Mouse (Mus musculus): ENCODE data around the gene Smco3. TPM values are rescaled to one million over a fixed set of nuclear protein-coding genes. Genes with fewer than 3 reads are reported as not detected.
"Not testable (repeated sequence)": the region's sequence is repeated elsewhere in the genome, so short reads cannot be mapped to it uniquely, and the experiment has no call there.

Smco3 gene
- polyA plus RNA-seq (2015; fragmentation: Nextera tagmentation; extraction: Ambion mirVana), result 0.35 and 0.40 TPM in 2 replicates

DNA sequence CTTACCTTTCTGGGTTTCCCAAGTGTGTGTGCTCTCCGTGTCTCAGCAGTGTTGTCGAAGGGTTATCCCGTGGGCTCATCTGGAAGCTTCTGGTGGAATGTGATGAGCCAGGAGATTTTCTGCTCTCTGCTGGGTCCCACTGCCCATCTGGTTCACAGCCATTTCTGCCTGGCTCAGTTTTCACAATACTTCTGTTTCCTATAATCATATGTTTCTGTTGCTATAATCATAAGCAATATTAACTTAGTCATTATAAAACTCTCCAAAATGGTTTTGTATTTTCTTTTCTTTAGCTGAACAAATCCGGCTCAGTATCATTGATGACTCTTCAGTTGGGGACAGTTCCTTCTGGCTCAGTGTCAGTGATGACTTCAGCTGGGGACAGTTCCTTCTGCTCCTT, at the start of gene Smco3:
TSS of gene Smco3 (minus strand) at position 101 of the 400 bp plus-strand sequence.
- ATAC-seq, result no peak
- Histone ChIP-seq H3K9me3 (no peaks in the 10 kb centered on the region), H3K4me2 (replicated peaks) (no peak within 1 kb of the TSS), H3K27ac (no peak within 1 kb of the TSS), H3K27me3 (peaks cover 17% of the 10 kb centered on the region), H3K36me3 (no peaks in the 10 kb centered on the region), H3K4me1 (replicated peaks) (no peaks in the 10 kb centered on the region), H3K9ac (replicated peaks) (no peak within 1 kb of the TSS), H3K4me3 (replicated peaks) (no peak within 1 kb of the TSS)
- 73% methylated on average over 4 of the region's 4 CpGs for WGBS

DNA sequence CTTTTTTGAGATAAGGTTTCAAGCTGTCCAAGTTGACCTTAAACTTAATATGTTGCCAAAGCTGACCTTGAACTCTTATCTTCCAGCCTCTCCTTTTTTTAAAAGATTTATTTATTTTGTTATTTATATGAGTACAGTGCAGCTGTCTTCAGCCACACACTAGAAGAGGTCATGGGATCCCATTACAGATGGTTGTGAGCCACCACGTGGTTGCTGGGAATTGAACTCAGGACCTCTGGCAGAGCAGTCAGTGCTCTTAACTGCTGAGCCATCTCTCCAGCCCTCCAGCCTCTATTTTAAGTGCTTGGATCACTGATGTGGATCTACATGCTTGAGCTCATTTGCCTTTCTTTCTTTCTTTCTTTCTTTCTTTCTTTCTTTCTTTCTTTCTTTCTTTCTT, 49.5 kb upstream of the Smco3 start:
- not testable (repeated sequence) for ATAC-seq; H3K4me3 ChIP-seq (replicated peaks); H3K27me3 ChIP-seq; H3K4me1 ChIP-seq (replicated peaks); H3K27ac ChIP-seq; H3K4me2 ChIP-seq (replicated peaks); H3K9ac ChIP-seq (replicated peaks); H3K9me3 ChIP-seq; H3K36me3 ChIP-seq
- WGBS, result 56% methylated on average over 1 of the region's 1 CpGs

DNA sequence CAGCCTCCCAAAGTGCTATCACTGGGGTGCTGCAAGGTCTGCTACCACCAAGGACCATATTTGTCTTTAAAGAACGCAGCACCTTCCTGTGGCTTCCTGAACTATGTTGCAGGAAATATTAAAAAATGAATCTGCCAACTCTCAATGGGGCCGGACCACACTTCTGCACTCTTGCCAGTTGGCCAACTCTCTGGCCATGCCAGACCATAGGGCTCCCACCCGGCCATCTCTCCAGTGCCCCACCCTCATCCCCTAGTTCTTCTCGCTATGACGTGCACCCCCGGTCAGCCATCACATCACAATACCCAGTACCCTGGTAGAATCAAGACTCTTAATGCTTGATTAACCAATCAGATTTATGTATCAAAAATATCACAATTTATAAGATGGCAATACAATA, 48.7 kb upstream of the Smco3 start:
- Histone ChIP-seq H3K36me3 (no peaks in the 10 kb centered on the region), H3K27ac (no peak overlapping the region), H3K4me3 (replicated peaks) (no peak overlapping the region), H3K27me3 (no peaks in the 10 kb centered on the region), H3K9me3 (no peaks in the 10 kb centered on the region), H3K9ac (replicated peaks) (no peak overlapping the region), H3K4me1 (replicated peaks) (no peaks in the 10 kb centered on the region), H3K4me2 (replicated peaks) (no peak overlapping the region)
- ATAC-seq, result no peak
- 91% methylated on average over 6 of the region's 6 CpGs for WGBS

DNA sequence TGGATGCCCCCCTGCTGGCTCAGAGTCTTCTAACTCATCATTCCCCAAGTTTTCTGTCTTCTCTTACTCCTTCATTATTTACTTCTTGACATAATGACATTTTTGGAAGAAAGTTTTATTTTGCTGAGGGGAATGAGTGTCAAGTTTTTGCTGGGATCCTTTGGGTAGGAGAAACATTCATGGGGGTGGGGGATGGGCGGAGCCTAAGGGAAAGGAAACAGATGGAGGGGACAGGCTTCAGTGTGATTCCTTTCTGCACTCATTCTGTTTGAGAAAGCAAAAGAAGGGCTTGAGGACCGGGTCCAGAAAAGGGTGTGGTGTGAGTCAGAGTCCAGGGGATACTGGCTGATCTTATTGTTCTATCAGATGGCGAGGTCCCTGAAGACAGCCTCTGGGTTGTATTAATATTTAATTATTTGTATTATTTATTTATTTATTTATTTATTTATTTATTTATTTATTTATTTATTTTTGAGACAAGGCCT, 48.2 kb upstream of the Smco3 start:
- ATAC-seq, result no peak
- Histone ChIP-seq H3K27me3 (no peaks in the 10 kb centered on the region), H3K9ac (replicated peaks) (no peak overlapping the region), H3K36me3 (no peaks in the 10 kb centered on the region), H3K4me1 (replicated peaks) (no peaks in the 10 kb centered on the region), H3K4me3 (replicated peaks) (no peak overlapping the region), H3K27ac (no peak overlapping the region), H3K4me2 (replicated peaks) (no peak overlapping the region), H3K9me3 (no peaks in the 10 kb centered on the region)
- WGBS, result 82% methylated on average over 3 of the region's 3 CpGs

DNA sequence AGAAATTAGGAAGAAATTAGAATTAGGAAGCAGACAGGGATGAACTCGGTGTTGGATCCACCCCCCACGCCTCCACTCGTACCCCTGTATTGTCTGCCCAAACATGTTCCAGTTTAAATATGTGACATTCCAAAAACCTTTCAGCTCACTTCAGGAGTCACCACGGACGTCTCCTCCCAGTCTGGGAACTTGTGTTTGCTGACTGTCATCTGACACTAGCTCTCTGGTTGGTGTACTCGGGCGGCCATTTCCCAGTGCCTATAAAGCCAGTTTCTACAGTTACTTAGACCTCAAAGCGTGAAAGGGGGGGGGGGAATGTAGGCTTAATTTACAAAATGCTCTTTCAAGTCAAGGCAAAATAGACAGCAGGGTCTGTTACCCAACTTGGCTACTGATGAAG, 46.4 kb upstream of the Smco3 start:
- Histone ChIP-seq H3K9me3 (no peaks in the 10 kb centered on the region), H3K4me3 (replicated peaks) (no peak overlapping the region), H3K36me3 (no peaks in the 10 kb centered on the region), H3K27me3 (no peaks in the 10 kb centered on the region), H3K4me1 (replicated peaks) (no peaks in the 10 kb centered on the region), H3K27ac (no peak overlapping the region), H3K9ac (replicated peaks) (no peak overlapping the region), H3K4me2 (replicated peaks) (no peak overlapping the region)
- ATAC-seq, result no peak
- 80% methylated on average over 8 of the region's 8 CpGs for WGBS

DNA sequence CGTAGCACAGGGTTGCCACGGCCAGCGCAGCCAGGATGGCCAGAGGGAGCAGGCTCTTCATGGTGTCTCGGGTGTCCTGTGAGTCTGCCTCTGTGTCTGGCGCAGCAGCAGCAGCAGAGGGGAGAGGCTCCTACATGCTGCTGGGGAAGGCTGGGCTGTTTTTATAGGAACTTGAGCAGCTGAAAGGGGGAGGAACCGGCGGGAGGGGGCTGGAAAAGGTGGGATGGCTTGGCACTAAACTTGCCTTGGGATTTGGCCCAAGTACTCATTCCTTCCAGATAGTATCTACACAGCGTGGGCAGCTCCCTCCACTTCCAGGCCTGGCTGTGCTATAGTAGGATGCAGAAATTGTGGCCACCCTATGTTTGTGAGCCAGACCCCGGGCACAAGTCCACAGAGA, 40.4 kb upstream of the Smco3 start, which contains the start of gene Mgp:
TSS of gene Mgp (minus strand) at position 154 of the 400 bp plus-strand sequence.
- Histone ChIP-seq H3K27me3 (no peaks in the 10 kb centered on the region), H3K36me3 (no peaks in the 10 kb centered on the region), H3K4me1 (replicated peaks) (0 out of 2 replicates have a peak, but pooled peaks cover 3% of the 10 kb centered on the region), H3K4me3 (replicated peaks) (no peak within 1 kb of the TSS), H3K4me2 (replicated peaks) (no peak within 1 kb of the TSS), H3K27ac (no peak within 1 kb of the TSS), H3K9me3 (no peaks in the 10 kb centered on the region), H3K9ac (replicated peaks) (no peak within 1 kb of the TSS)
- WGBS, result 65% methylated on average over 9 of the region's 9 CpGs
- no peak for ATAC-seq

DNA sequence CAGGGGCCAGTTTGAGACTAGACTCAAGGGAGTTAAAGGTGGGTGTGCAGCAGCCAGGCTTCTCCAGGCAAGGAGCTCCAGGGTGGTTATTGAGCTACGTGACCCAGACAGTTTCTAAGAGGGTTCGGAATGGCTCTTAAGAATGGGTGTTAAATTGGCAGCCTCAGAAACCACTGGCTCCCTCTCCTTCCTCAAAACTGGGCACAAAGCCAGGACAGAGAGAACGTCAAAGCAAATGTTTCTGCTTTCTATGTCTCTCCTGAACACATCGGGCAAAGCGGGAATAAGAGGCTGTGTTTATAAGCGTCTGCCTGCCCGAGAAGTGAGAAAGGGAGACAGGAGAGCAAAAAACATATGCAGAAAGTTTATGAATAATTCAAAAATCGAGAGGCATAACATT, 39.3 kb upstream of the Smco3 start:
- WGBS, result 50% methylated on average over 8 of the region's 8 CpGs
- ATAC-seq, result no peak
- Histone ChIP-seq H3K9ac (replicated peaks) (no peak overlapping the region), H3K4me1 (replicated peaks) (0 out of 2 replicates have a peak, but pooled peaks cover 3% of the 10 kb centered on the region), H3K9me3 (no peaks in the 10 kb centered on the region), H3K27ac (no peak overlapping the region), H3K27me3 (no peaks in the 10 kb centered on the region), H3K4me2 (replicated peaks) (no peak overlapping the region), H3K4me3 (replicated peaks) (no peak overlapping the region), H3K36me3 (no peaks in the 10 kb centered on the region)

DNA sequence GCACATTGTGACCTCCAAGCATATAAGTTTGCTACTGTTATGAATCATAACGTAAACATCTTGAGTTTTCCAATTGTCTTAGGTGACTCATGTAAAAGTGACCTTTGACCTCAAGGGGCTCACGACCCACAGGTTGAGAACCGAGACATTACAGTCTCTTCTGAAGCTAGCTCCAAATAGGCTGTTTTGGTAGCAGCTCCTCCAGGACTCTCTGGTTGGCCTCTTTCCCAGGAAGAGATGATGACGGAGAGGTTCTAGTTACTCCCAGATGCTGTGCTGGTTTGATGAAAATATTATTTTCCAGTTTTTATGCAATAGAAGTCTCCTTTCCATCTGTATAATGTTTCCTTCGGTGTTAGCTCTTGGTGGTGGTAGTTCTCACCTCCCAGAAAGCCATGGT, 33.7 kb upstream of the Smco3 start:
- 89% methylated on average over 5 of the region's 5 CpGs for WGBS
- no peaks in the 10 kb centered on the region for H3K36me3 ChIP-seq
- no peaks in the 10 kb centered on the region for H3K9me3 ChIP-seq
- H3K27me3 ChIP-seq, result no peaks in the 10 kb centered on the region
- no peak overlapping the region for H3K9ac ChIP-seq (replicated peaks)
- H3K4me1 ChIP-seq (replicated peaks), result no peaks in the 10 kb centered on the region
- no peak overlapping the region for H3K4me2 ChIP-seq (replicated peaks)
- H3K27ac ChIP-seq, result no peak overlapping the region
- H3K4me3 ChIP-seq (replicated peaks), result no peak overlapping the region
- ATAC-seq, result no peak

DNA sequence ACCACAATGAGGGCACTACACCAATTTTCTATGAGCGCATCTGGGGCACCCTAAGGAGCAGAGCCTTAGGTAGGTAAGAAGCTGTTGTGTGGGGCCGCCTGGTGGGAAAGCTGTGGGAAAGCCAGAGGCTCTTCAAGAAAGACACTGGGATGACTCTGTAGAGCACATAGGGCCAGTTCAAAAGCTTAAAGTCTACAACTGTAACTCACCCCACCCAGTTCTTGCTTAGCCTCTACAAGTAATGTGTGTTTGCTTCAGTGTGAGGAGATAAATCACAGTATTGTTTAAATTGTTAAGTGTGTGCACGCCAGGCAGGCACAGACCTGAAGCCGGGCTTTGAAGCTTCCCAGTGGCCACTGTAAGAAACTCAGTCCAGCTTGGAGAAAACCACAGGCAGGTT, 30.9 kb upstream of the Smco3 start:
- H3K9me3 ChIP-seq, result no peaks in the 10 kb centered on the region
- ATAC-seq, result no peak
- no peak overlapping the region for H3K4me3 ChIP-seq (replicated peaks)
- H3K4me2 ChIP-seq (replicated peaks), result no peak overlapping the region
- no peak overlapping the region for H3K9ac ChIP-seq (replicated peaks)
- H3K36me3 ChIP-seq, result no peaks in the 10 kb centered on the region
- H3K27me3 ChIP-seq, result no peaks in the 10 kb centered on the region
- no peak overlapping the region for H3K27ac ChIP-seq
- no peaks in the 10 kb centered on the region for H3K4me1 ChIP-seq (replicated peaks)
- WGBS, result 77% methylated on average over 4 of the region's 4 CpGs

DNA sequence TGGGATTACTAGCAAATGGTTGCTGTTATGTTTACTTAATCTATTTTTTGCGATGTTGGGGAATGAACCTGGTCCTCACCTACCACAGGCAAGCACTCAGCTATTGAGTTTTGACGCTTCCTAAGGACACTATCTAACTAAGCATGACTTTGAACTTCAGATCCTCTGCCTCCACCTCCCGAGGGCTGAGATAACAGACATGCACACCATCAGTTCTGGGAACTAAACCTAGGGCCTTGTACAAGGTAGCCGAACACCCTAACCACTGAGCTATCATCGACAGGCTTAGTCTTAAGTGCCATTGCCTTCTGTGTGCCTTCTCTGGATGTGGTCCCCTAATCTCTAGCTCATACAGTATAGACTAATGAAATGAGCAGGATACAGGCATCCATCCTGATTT, 30.1 kb upstream of the Smco3 start:
- no peak overlapping the region for H3K4me2 ChIP-seq (replicated peaks)
- H3K4me3 ChIP-seq (replicated peaks), result no peak overlapping the region
- H3K9me3 ChIP-seq, result no peaks in the 10 kb centered on the region
- H3K4me1 ChIP-seq (replicated peaks), result no peaks in the 10 kb centered on the region
- ATAC-seq, result no peak
- no peaks in the 10 kb centered on the region for H3K36me3 ChIP-seq
- 91% methylated on average over 5 of the region's 5 CpGs for WGBS
- no peak overlapping the region for H3K27ac ChIP-seq
- H3K9ac ChIP-seq (replicated peaks), result no peak overlapping the region
- no peaks in the 10 kb centered on the region for H3K27me3 ChIP-seq

DNA sequence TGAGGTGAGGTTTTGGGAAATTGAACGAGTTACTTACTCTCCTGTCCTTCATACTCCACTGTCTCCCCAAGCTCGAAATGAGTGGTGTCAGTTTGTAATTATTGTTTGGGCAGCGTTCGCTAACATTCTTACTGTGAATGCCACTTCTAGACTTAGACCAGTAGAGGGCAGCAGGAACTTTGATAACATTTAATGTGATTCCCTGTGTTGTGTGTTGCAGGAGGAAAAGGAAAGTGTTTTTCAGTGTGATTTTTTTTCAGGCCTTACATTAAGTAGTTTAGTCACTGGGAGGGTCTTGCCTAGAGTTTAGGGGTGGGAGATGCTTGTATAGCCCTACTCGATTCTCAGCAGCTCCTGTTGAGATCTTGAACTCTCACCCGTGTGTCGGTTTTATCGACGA, 25.8 kb upstream of the Smco3 start:
- H3K4me1 ChIP-seq (replicated peaks), result 0 out of 2 replicates have a peak, but pooled peaks cover 3% of the 10 kb centered on the region
- H3K36me3 ChIP-seq, result no peaks in the 10 kb centered on the region
- H3K4me3 ChIP-seq (replicated peaks), result no peak overlapping the region
- no peaks in the 10 kb centered on the region for H3K9me3 ChIP-seq
- no peaks in the 10 kb centered on the region for H3K27me3 ChIP-seq
- 50% methylated on average over 9 of the region's 9 CpGs for WGBS
- H3K4me2 ChIP-seq (replicated peaks), result no peak overlapping the region
- H3K27ac ChIP-seq, result no peak overlapping the region
- ATAC-seq, result peak; percentile 63
- no peak overlapping the region for H3K9ac ChIP-seq (replicated peaks)

DNA sequence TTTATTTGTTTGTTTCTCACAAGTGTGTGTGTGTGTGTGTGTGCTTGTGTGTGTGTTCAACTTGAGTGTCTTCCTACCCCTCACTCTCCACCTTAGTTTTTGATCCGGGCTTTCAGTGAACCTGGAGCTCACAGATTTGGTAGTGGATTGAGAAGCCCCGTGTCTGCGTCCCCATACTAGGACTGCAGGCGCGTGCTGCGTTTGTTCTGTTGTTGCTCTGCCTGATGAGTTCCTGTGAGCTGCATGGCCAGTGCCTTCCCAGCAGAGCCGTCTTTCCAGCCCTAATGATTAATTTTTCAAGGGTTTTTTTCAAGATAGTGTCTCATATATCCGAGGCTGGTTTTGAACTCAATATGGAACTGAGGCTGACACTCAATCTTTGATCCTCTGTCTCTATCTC, 23.2 kb upstream of the Smco3 start:
- ATAC-seq, result no peak
- Histone ChIP-seq H3K4me1 (replicated peaks) (0 out of 2 replicates have a peak, but pooled peaks cover 3% of the 10 kb centered on the region), H3K4me2 (replicated peaks) (no peak overlapping the region), H3K9me3 (no peaks in the 10 kb centered on the region), H3K9ac (replicated peaks) (no peak overlapping the region), H3K4me3 (replicated peaks) (no peak overlapping the region), H3K36me3 (no peaks in the 10 kb centered on the region), H3K27ac (no peak overlapping the region), H3K27me3 (no peaks in the 10 kb centered on the region)
- 83% methylated on average over 8 of the region's 8 CpGs for WGBS

DNA sequence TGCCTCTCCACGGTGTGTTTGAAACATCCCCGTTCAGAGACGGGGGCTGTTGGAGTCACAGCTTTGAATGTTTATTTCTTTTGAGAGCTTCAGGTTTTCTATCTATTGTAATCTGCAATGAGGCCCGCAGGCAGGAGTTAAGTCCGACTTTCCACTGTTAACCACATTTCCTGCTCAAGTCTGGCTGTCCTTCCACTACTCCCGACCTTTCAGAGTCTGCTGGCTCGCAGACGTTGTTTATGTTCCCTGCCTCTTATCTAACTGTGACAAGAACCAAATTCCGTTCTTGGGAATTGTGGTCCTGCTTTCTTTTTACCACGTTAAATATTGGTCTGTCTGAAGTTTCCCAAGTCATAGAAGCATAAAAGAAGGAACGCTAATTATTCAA, 22.6 kb upstream of the Smco3 start:
- no peaks in the 10 kb centered on the region for H3K27me3 ChIP-seq
- ATAC-seq, result no peak
- no peak overlapping the region for H3K27ac ChIP-seq
- H3K36me3 ChIP-seq, result no peaks in the 10 kb centered on the region
- no peak overlapping the region for H3K4me3 ChIP-seq (replicated peaks)
- no peaks in the 10 kb centered on the region for H3K9me3 ChIP-seq
- 0 out of 2 replicates have a peak, but pooled peaks cover 3% of the 10 kb centered on the region for H3K4me1 ChIP-seq (replicated peaks)
- no peak overlapping the region for H3K9ac ChIP-seq (replicated peaks)
- 74% methylated on average over 11 of the region's 11 CpGs for WGBS
- no peak overlapping the region for H3K4me2 ChIP-seq (replicated peaks)

Measured in midbrain, embryonic 13.5 days (tissue).